Comparison of ENCODE assay signal across 15 mouse cellular contexts in the genomic region with DNA sequence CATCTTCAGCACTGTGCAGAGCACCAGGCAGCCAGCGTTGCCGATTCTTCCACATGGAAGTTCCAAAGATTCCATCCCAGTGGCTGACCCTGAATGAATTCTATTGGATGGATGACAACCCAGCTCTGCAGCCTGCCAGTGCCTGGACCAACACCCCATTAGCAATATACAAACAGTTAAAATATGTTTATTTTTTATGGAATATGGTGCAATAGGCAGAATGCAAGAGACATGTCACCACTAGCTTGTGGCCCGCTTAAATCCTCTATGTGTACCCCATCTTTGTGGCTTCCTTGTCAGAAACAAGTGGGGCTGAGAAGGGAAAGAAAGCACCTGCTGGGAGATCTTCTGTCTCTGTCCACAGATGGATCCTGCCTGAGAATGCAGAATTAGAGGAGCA.
"Had no signal": no experiment of that assay in that cellular context is flagged by ENCODE, and none has a peak within 500 bp of the region (broad histone marks: within the 10 kb centered on the region; RNA-seq: fewer than 3 reads in every experiment).

No protein-coding gene starts in this region.

- H3K27me3 ChIP-seq: limb, embryonic 15.5 days; liver, embryonic 12.5 days; megakaryocyte, embryonic 14.5 days; midbrain, embryonic 13.5 days; midbrain, embryonic 15.5 days; neural tube, embryonic 12.5 days; stomach, embryonic 15.5 days had no signal

- H3K4me2 ChIP-seq: limb, embryonic 15.5 days; liver, embryonic 12.5 days; midbrain, embryonic 11.5 days; midbrain, embryonic 13.5 days; midbrain, embryonic 15.5 days; neural tube, embryonic 12.5 days; stomach, embryonic 15.5 days had no signal

- H3K9me3 ChIP-seq: limb, embryonic 15.5 days; liver, embryonic 12.5 days; midbrain, embryonic 13.5 days; midbrain, embryonic 15.5 days; neural tube, embryonic 12.5 days; stomach, embryonic 15.5 days had no signal

- H3K9ac ChIP-seq: limb, embryonic 15.5 days; liver, embryonic 12.5 days; liver, embryonic 14.5 days; midbrain, embryonic 13.5 days; midbrain, embryonic 15.5 days; neural tube, embryonic 12.5 days; stomach, embryonic 15.5 days had no signal

- H3K4me1 ChIP-seq: limb, embryonic 15.5 days; liver, embryonic 12.5 days; megakaryocyte, embryonic 14.5 days; midbrain, embryonic 13.5 days; midbrain, embryonic 15.5 days; neural tube, embryonic 12.5 days; stomach, embryonic 15.5 days had no signal

- H3K4me3 ChIP-seq: limb, embryonic 15.5 days; liver, embryonic 12.5 days; megakaryocyte, embryonic 14.5 days; midbrain, embryonic 13.5 days; midbrain, embryonic 15.5 days; neural tube, embryonic 12.5 days; stomach, embryonic 15.5 days had no signal

- H3K27ac ChIP-seq: limb, embryonic 15.5 days; liver, embryonic 12.5 days; liver, embryonic 14.5 days; macrophage; midbrain, embryonic 13.5 days; midbrain, embryonic 15.5 days; neural tube, embryonic 12.5 days; stomach, embryonic 15.5 days; stomach, postnatal 0 days had no signal

- DNase-seq: right cerebral cortex, postnatal 14 days; thymus, adult 2 months; thymus, postnatal 25 days; thymus, postnatal 4 days had no signal

- ATAC-seq: liver, embryonic 12.5 days; midbrain, embryonic 13.5 days; midbrain, embryonic 15.5 days had no signal

- H3K36me3 ChIP-seq: limb, embryonic 15.5 days; liver, embryonic 12.5 days; midbrain, embryonic 13.5 days; midbrain, embryonic 15.5 days; neural tube, embryonic 12.5 days; stomach, embryonic 15.5 days had no signal
